Mouse (Mus musculus): ENCODE results near the gene Gsta1.

- TF ChIP-seq MYB (IDR thresholded peaks at IDR 0.05; ENCODE audit: low read depth, low read length) (no peak), POLR2A (IDR thresholded peaks at IDR 0.05; ENCODE audit: control insufficient read depth in 1 of 2, insufficient read depth in 1 of 2, low read depth in 1 of 2, low read length in 2 of 2, poor library complexity in 1 of 2) (no peak), MAX (IDR thresholded peaks at IDR 0.05; ENCODE audit: low read length) (no peak), CTCF (IDR thresholded peaks at IDR 0.05 in 2 of 3, conservative IDR thresholded peaks at IDR 0.05 in 1 of 3; ENCODE audit: control insufficient read depth in 1 of 3, insufficient read depth in 1 of 3, low read depth in 2 of 3, low read length in 3 of 3, poor library complexity in 1 of 3, severe bottlenecking in 1 of 3) (no peak), RCOR1 (IDR thresholded peaks at IDR 0.05; ENCODE audit: low read depth, low read length) (no peak), GABPA (IDR thresholded peaks at IDR 0.05; ENCODE audit: low read depth, low read length) (no peak), USF1 (IDR thresholded peaks at IDR 0.05; ENCODE audit: low read depth, low read length) (no peak)
Observed at GRCm38 (mm10) chr9:78204194-78204593, 26.3 kb upstream of the Gsta1 start.

Data from MEL (cell line).